Mouse (Mus musculus) lung, embryonic 16.5 days (tissue): ENCODE measurements around the gene Pmf1. TPM values are rescaled to one million over a fixed set of nuclear protein-coding genes. Genes with fewer than 3 reads are reported as not detected.
"Not testable (repeated sequence)": the region's sequence is repeated elsewhere in the genome, so short reads cannot be mapped to it uniquely, and the experiment has no call there.

Experiments used
- ATAC-seq: fragments of 200-750 bp; cut with Nextera tagmentation; 2 replicates; pipeline ENCODE4 v1.8.0; 2017; ENCODE audit warnings: low read depth, mild to moderate bottlenecking, moderate library complexity
- H3K27ac ChIP-seq: fragments of 300-500 bp; sonication (generic); 2 replicates; pipeline ENCODE4 v1.5.1; 2014; ENCODE audit warnings: mild to moderate bottlenecking, control low read depth, low read length
- H3K27me3 ChIP-seq: fragments of 300-500 bp; sonication (generic); 2 replicates; pipeline ENCODE4 v1.6.1; 2014; ENCODE audit warnings: low read depth, low read length, mixed read lengths; ENCODE audit not compliant: control insufficient read depth, insufficient read depth
- H3K36me3 ChIP-seq: fragments of 300-500 bp; sonication (generic); 2 replicates; pipeline ENCODE4 v1.6.1; 2014; ENCODE audit warnings: low read length; ENCODE audit not compliant: control insufficient read depth, insufficient read depth
- H3K4me1 ChIP-seq: fragments of 300-500 bp; sonication (generic); replicated peaks from 2 replicates; pipeline ENCODE4 v1.6.1; 2014; ENCODE audit warnings: low read length, mixed read lengths; ENCODE audit not compliant: control insufficient read depth, insufficient read depth
- H3K4me2 ChIP-seq: fragments of 300-500 bp; sonication (generic); 2 replicates; pipeline ENCODE4 v1.6.1; 2014; ENCODE audit warnings: low read depth, low read length, control low read depth
- H3K4me3 ChIP-seq: fragments of 300-500 bp; sonication (generic); 2 replicates; pipeline ENCODE4 v1.5.1; 2014; ENCODE audit warnings: mild to moderate bottlenecking, low read length, control low read depth
- H3K9ac ChIP-seq: fragments of 300-500 bp; sonication (generic); 2 replicates; pipeline ENCODE4 v1.6.1; 2014; ENCODE audit warnings: low read length, control low read depth
- H3K9me3 ChIP-seq: fragments of 300-500 bp; sonication (generic); 2 replicates; pipeline ENCODE4 v1.6.1; 2016; ENCODE audit warnings: low read length; ENCODE audit not compliant: control insufficient read depth
- WGBS: fragments of 180-500 bp; shearing (Covaris S2); extraction: QIAGEN DNeasy Blood & Tissue Kit; methylation state at CpG from one replicate; pipeline ENCODE4 v1.1.7; 2014; 5-methylcytosine and 5-hydroxymethylcytosine counted together
- polyA plus RNA-seq: library from polyadenylated mRNA; unstranded; fragments of >200 nt; fragmentation: Nextera tagmentation; extraction: Ambion mirVana; gene quantifications from 2 replicates; pipeline ENCODE4 v1.2.1, GENCODE M21; 2015

Pmf1 gene
- polyA plus RNA-seq, 1 experiment from 2014 or later: 147 TPM

GRCm38 (mm10) chr3:88382383-88382782 is 27.7 kb downstream of the Pmf1 start:
- 0 out of 2 replicates have a peak, but pooled peaks have one; percentile 15 for ATAC-seq

DNA sequence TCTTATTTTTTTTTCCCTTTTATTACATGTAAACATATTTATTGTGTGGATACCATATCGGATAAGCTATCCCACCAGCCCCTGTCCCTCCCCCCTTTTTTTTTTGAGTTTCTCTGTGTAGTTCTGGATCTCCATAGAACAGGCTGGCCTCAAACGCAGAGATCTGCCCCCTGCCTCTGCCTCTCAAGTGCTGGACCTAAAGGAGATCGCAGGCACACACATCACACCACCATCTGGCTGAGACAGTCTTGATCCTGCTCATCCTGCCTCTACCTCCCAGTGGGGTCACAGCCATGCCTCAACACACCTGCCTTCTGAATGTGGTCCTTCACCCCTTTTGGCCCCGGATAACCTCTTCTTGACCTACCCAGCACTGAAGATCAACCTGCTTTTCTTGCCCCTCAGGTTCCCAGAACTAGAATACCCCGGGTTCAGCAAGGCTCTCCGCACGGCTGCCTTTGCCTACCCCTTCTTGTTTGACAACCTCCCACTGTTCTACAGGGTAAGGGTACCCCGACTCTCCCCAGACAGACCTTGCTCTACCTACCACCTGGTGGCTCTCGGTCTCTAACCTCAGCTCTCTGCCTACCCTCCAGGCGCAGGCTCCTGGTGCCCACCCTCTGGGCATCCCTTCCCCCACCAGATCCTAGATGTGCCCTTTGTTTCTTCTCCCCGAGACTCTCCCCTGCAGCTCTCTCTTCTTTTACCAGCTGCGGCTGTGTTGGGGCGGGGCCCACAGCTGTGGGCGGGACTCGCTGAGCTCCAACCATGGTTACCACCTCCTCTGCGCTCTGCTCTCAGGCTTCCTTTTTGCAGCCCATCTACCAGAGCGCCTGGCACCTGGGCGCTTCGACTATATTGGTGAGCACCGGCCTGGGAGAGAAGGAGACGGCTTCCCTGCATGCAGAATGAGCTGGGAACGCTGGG is 28.5 kb downstream of the Pmf1 start:
- not testable (repeated sequence) for H3K27me3 ChIP-seq, H3K27ac ChIP-seq, H3K9me3 ChIP-seq, H3K4me1 ChIP-seq, H3K9ac ChIP-seq, H3K36me3 ChIP-seq
- ATAC-seq: peak; percentile 89
- H3K4me3 ChIP-seq: 0 out of 2 replicates have a peak overlapping the region, but pooled peaks have one; percentile 13
- peak overlapping the region; percentile 50 for H3K4me2 ChIP-seq
- 12% methylated on average over 18 of the region's 22 CpGs for WGBS

More at GRCm38 (mm10) chr3:88382383-88382782, 27.7 kb downstream of the Pmf1 start:
- not testable (repeated sequence) for H3K4me2 ChIP-seq, H3K27me3 ChIP-seq, H3K4me3 ChIP-seq, H3K4me1 ChIP-seq, H3K27ac ChIP-seq, H3K9me3 ChIP-seq, H3K36me3 ChIP-seq, H3K9ac ChIP-seq
- WGBS: 11% methylated on average over 1 of the region's 7 CpGs

- H3K27ac ChIP-seq, H3K4me2 ChIP-seq, H3K9me3 ChIP-seq, H3K9ac ChIP-seq, ATAC-seq, H3K4me3 ChIP-seq, H3K36me3 ChIP-seq, H3K27me3 ChIP-seq, H3K4me1 ChIP-seq: not testable (repeated sequence)
- 73% methylated on average over 4 of the region's 5 CpGs for WGBS
Measured at GRCm38 (mm10) chr3:88378599-88378998, 31.5 kb downstream of the Pmf1 start, which contains the start of gene Bglap2. Gene Bglap2 (minus strand): TSS chr3:88378699.

DNA sequence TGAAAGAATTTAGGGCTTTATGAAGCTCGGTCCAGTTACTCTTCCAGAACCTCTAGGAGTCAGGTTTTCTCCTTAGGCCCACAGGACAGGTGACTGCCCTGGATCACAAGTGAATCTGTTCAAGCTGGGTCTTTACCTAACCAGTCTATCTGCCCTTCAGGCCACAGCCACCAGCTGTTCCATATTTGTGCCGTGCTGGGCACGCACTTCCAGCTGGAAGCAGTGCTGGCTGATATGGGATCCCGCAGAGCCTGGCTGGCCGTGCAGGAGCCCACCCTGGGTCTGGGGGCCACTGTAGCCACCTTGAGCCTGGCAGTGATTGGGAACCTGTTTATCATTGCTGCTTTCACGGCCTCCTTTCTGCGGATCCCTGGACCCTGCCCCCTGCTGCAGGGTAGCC is 33.5 kb downstream of the Pmf1 start:
- ATAC-seq, H3K4me3 ChIP-seq, H3K27ac ChIP-seq, H3K27me3 ChIP-seq, H3K9ac ChIP-seq, H3K9me3 ChIP-seq, H3K4me2 ChIP-seq, H3K4me1 ChIP-seq, H3K36me3 ChIP-seq: not testable (repeated sequence)
- WGBS: 30% methylated on average over 4 of the region's 7 CpGs

- 11% methylated on average over 16 of the region's 19 CpGs for WGBS
- not testable (repeated sequence) for H3K36me3 ChIP-seq, H3K27me3 ChIP-seq, H3K9ac ChIP-seq, H3K4me1 ChIP-seq, H3K27ac ChIP-seq, H3K9me3 ChIP-seq
- Histone ChIP-seq H3K4me2 (peak overlapping the region; percentile 46), H3K4me3 (peak overlapping the region; percentile 24; the same call in 1 of the 2 replicates)
- peak; percentile 94 for ATAC-seq
Measured at GRCm38 (mm10) chr3:88375750-88376626, 34.1 kb downstream of the Pmf1 start.

GRCm38 (mm10) chr3:88372643-88373042 is 37.5 kb downstream of the Pmf1 start, which contains the start of gene Bglap3:
Gene Bglap3 (minus strand): TSS chr3:88372743.
- H3K9ac ChIP-seq, H3K4me2 ChIP-seq, H3K27ac ChIP-seq, H3K4me1 ChIP-seq, H3K4me3 ChIP-seq, H3K27me3 ChIP-seq, ATAC-seq, H3K36me3 ChIP-seq, H3K9me3 ChIP-seq: not testable (repeated sequence)
- 90% methylated on average over 9 of the region's 9 CpGs for WGBS

- H3K9me3 ChIP-seq, H3K36me3 ChIP-seq, H3K4me3 ChIP-seq, H3K27ac ChIP-seq, H3K9ac ChIP-seq, ATAC-seq, H3K27me3 ChIP-seq, H3K4me2 ChIP-seq: not testable (repeated sequence)
- H3K4me1 ChIP-seq: peaks cover 13% of the 10 kb centered on the region
- 72% methylated on average over 7 of the region's 7 CpGs for WGBS
Measured at GRCm38 (mm10) chr3:88368511-88368910, 41.6 kb downstream of the Pmf1 start.

GRCm38 (mm10) chr3:88367517-88367916 is 42.6 kb downstream of the Pmf1 start:
- not testable (repeated sequence) for ATAC-seq, H3K27ac ChIP-seq, H3K27me3 ChIP-seq, H3K4me2 ChIP-seq, H3K4me3 ChIP-seq, H3K9me3 ChIP-seq, H3K36me3 ChIP-seq, H3K9ac ChIP-seq
- WGBS: 51% methylated on average over 3 of the region's 7 CpGs
- H3K4me1 ChIP-seq: peaks cover 13% of the 10 kb centered on the region

DNA sequence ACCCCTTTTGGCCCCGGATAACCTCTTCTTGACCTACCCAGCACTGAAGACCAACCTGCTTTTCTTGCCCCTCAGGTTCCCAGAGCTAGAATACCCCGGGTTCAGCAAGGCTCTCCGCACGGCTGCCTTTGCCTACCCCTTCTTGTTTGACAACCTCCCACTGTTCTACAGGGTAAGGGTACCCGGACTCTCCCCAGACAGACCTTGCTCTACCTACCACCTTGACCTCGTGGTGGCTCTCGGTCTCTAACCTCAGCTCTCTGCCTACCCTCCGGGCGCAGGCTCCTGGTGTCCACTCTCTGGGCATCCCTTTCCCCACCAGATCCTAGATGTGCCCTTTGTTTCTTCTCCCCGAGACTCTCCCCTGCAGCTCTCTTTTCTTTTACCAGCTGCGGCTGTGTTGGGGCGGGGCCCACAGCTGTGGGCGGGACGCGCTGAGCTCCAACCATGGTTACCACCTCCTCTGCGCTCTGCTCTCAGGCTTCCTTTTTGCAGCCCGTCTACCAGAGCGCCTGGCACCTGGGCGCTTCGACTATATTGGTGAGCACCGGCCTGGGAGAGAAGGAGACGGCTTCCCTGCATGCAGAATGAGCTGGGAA is 43.2 kb downstream of the Pmf1 start:
- not testable (repeated sequence) for H3K27ac ChIP-seq, H3K27me3 ChIP-seq, H3K9ac ChIP-seq, H3K4me3 ChIP-seq, H3K36me3 ChIP-seq, H3K9me3 ChIP-seq
- WGBS: 4% methylated on average over 16 of the region's 22 CpGs
- Histone ChIP-seq H3K4me1 (peaks cover 13% of the 10 kb centered on the region), H3K4me2 (peak overlapping the region; percentile 38)
- peak; percentile 71 for ATAC-seq
